Mouse (Mus musculus) erythroblast, embryonic 14.5 days (primary cell): ENCODE measurements around the gene Samsn1.

Experiments
- GATA1 ChIP-seq: IDR thresholded peaks from 2 replicates; pipeline ENCODE4 v1.6.1; 2012; ENCODE audit warnings: low read length, inconsistent platforms, mixed read lengths
- TAL1 ChIP-seq: IDR thresholded peaks from 3 replicates; pipeline ENCODE4 v1.6.1; 2012; ENCODE audit warnings: low read length, inconsistent platforms, mixed read lengths

- no peak for TF ChIP-seq GATA1
- TF ChIP-seq TAL1, result no peak
Observed at GRCm38 (mm10) chr16:75831390-75831789, 190.7 kb downstream of the Samsn1 start.
